Mouse (Mus musculus) lung, postnatal 4 days (tissue): Measurements from ENCODE around the gene Dazap1.
A peak's percentile ranks its signal among the peaks of the same experiment; 100 is the strongest.

Experiments
- DNase-seq, 2 experiments: peaks; one replicate each; pipeline ENCODE4 v3.0.0; 2021

Dazap1 gene

DNA sequence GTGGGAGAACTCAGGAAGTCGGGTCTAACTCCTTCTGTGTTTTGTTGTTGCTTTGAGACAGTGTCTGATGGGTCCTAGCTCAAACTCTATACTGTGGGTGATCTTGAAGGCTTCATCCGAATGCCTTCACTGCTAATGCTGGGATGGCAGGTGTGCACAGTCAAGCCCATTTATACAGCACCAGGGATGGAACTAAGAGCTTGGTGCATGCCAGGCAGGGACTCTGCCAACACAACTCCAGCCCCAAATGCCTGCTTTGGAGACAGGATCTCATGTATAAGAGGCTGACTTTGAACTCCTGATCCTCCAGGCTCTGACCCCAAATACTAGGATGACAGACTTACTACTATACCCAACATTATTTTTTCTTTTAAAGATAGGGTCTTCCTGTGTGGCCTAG lies 11.2 kb upstream of the Dazap1 start:
- DNase-seq, result no peak

DNA sequence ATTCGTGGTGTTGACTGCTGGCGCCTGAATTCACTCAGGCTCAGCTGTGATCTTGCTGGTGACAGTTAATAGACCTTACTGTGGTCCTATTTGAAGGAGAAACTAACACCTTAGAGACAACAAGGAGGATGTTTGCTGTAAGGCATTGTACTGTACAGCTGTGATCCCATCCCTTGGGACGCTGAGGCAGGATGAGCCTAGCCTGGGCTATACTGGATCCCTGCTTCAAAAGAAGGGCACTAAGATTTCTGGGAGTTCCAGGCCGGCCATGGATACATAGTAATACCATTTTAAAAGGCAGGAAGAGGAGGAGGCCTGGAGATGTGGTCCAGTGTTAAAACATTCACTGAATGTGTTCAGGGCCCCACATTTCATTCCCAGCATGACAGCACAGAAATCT lies 10.7 kb upstream of the Dazap1 start:
- DNase-seq, result no peak

DNA sequence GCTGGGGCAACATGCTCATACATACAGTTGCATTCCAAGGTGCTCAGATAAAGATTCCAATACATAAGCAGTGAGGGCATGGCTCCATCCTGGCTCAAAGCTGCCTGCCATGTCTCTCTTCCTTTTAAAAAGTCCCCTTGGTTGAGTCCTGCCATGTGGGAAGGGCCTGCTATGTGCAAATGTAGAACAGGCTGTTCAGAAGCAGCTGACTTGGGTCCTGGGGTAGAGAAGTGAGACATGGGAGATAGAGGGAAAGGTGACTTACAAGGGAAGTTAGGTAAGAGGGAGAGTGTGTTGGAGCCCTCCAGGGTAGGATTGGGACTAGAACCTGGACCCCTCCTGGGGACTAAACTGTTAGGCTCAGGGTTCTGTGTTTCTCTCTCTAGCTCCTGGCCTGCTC lies 9.3 kb upstream of the Dazap1 start:
- DNase-seq, result no peak

DNA sequence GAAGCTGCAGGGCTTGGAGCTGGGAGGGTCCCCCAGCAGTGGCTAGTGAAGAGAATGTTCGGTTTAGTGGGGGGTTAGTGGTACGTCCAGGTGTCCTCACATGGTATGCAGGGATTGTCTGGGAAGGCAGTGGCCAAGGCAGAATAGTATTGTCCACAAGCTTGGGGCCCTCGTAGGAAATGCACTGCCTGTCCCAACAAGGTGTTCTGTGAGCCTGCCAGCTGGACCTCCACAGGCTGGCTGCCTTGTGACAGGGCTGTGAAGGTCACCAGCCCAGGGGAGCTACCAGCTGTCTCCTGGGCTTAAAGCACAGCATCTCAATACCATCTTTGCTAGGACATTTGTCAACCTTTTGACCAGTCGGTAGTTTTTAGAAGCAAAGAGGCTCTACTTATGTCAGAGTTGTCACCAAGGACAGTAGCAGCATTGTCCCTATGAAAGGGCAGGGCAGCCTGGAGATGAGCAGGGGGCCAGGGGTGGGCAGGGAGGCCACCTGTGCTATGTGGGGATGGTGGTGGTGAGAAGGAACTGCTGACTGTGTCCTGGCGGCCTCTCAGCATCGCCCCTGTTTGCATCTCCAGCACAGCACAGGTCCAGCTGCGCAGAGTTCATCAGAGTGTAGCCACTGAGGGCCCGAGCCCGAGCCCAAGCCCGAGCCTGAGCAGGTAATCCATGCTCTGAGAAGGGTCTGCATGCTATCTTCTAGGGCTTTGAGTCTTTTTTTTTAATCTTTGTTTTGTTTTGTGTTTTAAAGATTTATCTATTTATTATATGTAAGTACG lies 8.6 kb upstream of the Dazap1 start:
- no peak for DNase-seq

DNA sequence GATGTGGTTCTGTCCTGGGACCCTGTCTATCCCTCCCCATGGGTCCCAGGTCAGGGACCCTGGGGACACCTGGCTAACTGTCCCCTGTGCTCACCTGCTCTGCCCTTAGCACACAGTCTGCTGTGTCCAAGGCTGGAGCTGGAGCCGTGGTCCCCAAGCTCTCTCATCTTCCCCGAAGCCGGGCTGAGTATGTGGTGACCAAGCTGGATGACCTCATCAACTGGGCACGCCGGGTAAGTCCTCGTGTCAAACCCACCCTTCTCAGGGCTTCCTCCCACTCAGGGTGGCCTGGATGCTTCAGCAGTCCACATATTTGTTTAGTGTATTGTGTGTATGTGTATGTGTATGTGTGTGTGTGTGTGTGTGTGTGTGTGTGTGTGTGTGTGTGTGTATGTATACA lies 7.7 kb upstream of the Dazap1 start:
- DNase-seq, result peak in 1 of 2 experiments; percentile 38

DNA sequence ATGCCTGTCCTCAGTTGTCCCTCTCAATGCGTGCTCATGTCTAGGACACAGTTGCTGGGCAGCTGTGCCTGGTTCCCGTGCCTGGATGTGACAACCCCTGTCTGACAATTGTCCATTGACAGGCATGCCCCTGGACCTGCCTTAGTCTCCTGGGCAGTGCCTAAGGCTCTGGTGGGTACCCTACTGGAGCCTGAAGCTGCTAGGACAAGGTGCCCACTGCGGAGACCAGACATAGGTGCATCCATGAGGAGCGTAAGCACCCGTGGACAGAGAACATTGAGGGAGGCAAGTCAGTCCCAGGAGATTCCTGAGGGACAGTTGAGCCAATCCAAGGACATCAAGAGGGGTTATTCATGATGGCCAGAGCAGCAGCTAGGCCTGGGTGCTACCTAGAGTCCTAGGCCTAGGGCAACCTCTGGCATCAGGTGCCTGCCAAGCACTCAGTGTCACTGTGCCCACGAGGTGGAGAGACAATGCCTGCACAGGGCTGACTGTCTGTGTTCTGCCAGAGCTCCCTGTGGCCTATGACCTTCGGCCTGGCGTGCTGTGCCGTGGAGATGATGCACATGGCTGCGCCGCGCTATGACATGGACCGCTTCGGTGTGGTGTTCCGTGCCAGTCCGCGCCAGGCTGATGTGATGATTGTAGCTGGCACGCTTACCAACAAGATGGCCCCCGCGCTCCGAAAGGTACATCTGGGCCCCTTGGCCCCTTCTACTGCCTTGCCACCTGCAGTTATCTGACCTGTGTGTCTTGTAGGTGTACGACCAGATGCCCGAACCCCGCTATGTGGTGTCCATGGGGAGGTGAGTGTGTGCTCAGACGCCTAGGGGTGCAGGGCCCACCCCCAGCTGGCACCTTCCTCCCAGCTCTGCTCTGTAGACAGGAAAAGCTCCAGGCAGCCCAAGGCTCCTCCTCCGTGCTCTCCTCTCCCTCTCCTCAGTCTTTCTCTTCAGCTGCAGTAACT lies 6.7 kb upstream of the Dazap1 start:
- DNase-seq, result peak in 1 of 2 experiments; percentile 27

DNA sequence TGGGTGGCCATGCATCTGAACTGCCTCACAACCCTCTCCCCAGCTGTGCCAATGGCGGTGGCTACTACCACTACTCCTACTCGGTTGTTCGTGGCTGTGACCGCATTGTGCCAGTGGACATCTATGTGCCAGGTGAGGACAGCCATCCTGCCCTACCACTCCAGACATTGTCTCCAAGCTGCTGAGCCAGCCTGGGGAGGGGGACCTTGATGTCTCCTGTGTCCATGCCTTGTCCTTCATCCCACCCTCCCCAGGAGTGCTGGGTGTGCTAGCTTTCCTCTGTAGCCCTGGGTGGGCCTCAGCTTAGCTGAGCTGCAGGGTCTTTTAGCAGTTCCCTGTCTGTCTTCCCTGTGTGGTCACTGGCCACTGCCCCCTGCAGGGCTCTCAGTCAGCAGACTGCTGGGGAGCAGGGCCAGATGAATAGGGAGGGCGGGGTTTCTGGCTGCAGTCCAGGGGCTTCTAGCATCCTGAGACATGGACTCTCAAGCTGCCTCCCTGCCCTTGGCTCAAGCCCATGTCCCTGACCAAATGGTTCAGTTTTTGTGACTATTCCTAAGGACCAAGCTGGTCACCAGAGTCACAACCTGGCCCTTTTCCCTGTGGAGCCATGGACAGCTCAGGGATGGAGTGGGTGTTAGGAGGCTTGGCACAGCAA lies 5.3 kb upstream of the Dazap1 start:
- DNase-seq, result peak; percentile 30 to 55

DNA sequence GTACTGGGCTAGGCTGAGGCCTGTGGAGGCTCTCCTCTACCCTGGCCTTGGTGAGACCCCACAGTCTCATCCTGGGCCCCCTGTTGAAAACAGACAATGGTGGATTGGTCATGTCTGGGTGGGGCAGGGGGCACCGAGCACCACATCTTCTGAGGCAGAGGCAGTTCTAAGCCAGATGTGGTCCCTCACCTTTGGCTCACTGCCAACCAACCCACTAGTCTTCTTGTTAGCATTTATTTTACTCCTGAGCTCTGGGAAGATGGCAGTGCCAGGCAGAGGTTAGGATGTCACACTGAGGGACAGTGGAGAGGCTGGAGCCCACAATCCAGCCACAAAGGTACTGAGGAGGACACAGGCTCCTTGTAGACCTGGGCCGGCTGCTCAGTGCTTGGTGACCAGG lies 3.4 kb upstream of the Dazap1 start:
- peak in 1 of 2 experiments; percentile 27 for DNase-seq

DNA sequence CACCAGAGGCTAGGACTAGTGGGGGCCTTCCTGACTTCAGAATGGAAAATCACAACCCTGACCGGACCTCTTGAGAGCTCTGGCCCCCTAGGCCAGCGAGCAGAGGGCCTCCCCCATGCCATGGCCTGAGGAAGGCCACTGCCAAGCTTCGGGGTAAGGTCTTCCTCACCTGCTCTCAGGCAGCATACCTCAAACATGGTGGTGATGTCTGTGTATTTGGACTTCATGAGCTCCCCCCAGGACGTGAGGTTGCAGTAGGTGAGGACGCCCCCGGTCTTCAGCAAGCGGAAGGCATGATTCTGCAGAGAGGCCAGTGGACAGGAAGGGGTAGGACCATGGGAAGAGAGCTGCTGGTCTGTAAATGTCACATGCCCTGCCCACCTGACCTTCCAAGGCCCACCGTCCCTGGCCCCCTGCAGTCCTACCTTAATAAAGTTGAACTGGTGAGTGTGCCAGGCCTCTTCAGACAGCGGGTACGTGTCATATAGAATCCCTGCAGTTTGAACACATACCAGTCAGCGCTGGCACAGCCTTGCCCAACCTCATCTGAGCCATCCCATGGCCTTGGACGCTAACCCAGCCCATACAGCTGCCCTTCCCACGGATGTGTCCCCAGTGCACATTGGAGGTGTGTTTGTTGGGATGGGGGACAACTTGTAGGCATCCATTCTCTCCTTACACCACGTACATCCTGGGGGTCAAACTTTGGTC lies 2.4 kb upstream of the Dazap1 start:
- no peak for DNase-seq

DNA sequence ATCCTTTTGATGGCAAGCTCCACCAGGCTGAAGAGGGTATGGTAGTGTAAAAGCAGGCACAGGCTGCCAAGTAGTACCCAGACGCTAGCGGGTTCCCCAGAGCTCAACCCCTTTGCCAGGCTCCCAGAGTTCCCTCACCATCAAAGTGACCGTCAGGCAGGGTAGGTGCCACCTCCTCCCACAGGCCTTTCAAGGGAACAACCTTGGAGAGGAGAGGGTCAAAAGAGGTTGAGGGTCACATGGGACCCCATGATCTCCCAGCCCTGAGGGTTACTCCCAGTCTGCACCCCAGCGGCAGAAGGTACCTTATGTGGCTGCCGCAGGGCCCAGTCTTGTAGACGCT lies 1.9 kb upstream of the Dazap1 start:
- DNase-seq, result no peak

DNA sequence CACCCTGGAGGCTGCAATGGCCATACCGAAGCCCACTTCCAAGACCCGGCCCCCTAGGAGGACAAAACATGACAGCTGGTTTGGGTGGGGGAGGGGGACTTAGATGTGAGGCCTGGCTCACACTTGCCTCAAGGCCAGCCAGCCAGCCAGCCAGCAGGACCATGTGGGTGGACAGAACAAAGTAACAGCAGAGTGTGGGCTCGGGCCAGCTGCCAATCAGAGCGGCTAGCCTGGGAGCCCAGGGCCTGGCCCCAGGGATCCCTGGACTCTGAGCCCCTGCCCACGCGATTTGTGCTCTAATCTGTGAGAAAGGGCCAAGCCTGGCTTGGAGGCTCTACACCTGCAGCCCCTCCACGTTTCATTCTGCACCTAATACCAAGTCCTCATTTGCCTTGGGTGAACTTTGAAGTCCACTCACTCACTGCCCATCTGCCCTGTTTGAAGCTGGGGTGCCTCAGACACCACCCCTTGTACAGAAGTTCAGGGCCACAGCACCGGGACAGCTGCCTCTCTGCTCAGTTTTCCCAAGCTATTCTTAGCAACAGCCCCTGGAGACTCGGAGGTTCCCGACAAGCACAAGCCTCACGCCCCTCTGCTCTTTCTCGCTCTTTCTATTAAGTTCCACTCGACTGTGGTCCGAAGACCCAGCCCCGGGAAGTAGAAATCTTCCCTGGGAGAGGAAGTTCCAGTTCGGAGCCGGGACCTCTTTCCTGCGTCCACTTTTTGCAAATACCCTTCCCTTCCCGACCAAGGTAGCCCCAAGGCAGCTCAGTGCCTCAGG lies 1.2 kb upstream of the Dazap1 start:
- peak; percentile 54 to 72 for DNase-seq

DNA sequence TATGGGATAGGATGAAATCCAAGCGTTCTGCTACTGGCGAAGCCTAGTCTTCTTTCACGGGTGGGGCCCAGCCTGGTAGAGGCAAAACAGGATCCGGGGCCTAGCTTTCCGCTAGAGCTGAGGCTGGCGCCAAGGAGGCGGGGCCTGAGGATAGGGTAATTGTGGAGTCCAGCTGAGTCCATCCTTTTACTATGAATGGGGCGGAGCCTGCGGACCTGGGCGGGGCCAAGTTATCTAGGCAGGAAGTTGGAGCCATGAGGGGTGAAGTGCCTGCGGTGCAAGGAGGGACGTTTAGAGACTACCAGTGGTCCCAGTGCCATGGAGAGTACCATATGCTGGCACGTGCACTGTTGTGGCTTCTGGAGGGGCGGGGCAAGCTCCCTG lies 291 bp downstream of the Dazap1 start:
- peak; percentile 99 for DNase-seq

DNA sequence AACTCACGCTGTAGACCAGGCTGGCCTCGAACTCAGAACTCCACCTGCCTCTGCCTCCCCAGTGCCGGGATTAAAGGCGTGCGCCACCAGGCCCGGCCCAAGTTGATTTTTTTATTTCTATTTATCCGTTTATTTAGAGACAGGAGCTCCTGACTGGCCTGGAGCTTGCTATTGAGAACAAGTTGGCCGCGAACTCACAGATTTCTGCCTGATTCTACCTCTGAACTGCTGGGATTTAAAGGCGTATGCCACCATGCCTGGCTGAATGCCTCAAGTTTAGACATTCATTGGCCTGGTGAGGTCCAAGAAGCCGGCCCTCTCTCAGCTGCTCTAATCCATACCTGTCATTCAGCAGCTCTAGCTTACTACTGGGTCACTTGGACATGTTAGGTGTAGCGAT lies 883 bp downstream of the Dazap1 start:
- DNase-seq, result no peak

DNA sequence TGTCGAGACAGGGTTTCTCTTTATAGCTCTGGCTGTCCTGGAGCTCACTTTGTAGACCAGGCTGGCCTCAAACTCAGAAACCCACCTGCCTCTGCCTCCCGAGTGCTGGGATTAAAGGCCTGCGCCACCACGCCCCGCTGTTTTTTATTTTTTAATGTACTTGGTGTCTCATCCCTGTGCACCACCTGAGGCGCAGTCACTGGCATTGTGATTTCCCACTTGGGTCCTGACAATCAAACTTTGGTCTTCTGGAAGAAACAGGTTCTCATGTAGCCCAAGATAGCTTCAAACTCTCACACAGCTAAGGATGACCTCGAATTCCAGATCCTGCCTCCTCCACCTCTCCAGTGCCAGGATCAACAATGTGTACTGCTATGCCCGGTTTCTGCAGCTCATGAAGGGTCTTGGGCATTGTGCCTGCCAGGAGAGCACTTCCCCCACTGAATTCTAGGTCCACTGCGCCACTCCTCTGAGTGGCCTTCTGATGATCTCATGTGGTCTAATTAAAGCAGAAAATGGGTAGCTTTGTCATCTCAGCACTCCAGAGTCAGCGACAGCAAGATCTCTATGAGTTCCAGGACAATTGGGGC lies 1.6 kb downstream of the Dazap1 start:
- DNase-seq, result no peak

DNA sequence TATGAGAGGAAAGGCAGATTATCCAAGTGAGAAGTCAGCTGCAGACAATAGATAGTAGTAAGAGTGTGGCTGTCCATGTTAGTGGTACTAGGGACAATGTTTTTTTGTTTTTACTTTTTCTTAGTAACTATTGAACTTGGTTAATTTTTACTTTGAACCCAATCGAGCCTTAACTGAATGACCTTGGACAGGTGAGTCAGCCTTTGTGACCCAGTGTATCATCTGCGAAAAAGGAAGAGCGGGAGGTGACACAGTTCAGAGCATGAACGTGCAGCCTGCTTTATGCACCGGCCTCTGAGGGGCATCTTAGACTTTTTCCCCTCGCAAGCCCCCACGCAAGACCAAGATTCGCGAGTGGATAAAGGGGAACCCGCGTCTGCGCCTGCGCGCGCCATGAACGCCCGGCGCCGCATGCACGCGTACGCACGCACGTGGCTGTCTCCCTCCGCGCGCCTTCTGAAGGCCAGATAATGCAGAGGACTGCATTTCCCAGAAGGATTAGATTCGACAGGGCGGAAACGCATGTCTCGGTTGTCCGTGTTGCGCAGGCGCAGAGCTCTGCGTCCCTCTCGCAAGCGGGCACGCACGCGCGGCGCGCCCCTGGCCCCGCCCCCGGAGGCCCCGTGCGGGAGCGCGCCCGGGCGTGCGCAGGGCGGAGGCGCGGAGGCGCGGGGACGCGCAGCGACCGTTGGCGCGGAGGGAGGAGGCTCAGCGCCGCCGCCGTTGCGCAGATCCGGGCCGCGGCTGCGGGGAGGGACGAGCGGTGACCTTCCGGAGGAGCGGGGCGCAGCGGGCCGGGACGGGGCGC lies 3.3 kb downstream of the Dazap1 start:
- peak; percentile 99 to 100 for DNase-seq

DNA sequence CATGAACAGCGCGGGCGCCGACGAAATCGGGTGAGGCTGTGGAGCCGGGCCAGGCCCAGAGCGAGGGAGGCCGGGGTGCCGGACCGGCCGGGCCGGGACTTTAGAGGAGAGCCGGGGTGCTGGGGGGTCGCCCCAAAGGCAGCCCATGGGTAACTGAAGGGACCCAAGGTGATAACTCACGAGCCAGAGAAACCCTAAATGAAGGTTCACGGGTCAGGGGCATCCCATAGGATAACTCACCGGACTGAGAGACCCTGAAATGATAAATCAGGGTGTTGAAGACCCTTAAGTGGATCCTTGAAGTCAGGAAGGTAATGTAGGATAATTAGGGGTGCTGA lies 3.8 kb downstream of the Dazap1 start:
- no peak for DNase-seq

DNA sequence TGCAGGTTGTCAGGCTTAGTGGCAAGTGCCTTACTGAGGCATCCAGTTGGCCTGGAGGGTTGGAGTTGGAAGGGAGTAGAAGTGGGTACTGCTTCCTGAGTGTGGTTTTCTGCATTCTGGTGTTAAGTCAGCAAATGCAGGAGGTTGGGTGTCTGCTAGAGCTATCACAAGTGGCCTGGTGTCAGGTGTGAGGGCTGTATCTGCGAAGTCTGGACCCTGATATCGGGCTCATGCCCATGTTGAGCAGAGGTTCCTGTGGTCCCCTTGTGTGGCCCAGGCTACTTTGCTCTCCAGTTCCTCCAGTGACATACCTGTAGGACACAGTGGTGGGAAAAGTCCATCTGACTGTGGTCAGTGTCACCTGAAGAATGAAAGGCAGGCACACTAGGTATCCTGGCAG lies 8.8 kb downstream of the Dazap1 start:
- DNase-seq, result no peak

DNA sequence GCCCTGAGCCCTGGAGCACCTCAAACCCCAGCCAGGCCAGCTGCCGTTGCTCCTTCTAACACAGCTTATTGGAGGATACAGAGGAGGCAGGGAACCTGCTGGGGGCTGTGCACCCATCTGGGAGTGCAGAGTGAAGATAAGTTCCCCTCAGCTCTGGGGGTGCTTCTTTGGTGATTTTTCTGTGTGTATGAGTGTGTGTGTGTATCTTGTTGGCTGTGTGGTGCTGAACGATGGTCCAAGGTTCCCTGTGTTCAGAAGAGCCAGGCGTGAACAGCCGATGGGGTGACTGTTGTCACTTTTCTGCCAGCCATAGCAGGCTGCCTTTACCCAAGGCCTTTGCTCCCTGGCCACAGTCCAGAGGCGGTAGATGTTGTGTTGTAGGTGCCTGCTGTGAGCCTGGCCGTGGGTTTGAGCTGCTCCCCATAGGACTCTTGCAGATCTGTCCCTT lies 9.5 kb downstream of the Dazap1 start:
- DNase-seq, result no peak

DNA sequence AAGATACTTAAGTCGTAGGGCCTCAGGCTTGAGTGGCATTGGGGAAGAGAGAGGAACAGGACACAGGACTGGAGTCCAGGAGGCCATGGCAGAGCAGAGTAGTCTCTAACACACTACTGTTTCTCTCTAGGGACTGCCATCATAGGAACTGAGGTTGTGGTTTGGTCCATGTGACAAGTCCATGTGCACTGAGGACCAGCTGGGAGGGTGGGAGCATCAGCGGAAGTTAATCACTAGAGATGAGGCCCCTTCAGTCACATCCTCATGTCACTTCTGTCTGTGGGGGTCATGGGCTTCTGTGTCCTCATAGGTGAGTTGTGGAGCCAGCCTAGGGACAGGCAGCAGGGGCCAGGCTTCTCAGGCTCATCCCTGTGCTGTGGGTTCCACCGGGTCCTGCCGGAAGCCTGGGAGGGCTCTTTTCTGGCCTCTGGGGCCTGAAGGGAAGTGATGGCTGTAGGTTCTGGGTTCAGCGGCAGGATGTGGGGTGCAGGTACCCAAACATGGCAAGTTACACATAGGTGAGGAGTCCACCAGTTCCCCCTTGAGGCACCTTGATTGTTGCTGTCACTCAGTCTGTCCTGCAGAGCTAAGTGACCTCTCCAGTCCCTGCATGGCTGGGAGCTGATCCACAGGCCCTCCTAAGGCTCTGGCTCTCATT lies 10.0 kb downstream of the Dazap1 start:
- no peak for DNase-seq

DNA sequence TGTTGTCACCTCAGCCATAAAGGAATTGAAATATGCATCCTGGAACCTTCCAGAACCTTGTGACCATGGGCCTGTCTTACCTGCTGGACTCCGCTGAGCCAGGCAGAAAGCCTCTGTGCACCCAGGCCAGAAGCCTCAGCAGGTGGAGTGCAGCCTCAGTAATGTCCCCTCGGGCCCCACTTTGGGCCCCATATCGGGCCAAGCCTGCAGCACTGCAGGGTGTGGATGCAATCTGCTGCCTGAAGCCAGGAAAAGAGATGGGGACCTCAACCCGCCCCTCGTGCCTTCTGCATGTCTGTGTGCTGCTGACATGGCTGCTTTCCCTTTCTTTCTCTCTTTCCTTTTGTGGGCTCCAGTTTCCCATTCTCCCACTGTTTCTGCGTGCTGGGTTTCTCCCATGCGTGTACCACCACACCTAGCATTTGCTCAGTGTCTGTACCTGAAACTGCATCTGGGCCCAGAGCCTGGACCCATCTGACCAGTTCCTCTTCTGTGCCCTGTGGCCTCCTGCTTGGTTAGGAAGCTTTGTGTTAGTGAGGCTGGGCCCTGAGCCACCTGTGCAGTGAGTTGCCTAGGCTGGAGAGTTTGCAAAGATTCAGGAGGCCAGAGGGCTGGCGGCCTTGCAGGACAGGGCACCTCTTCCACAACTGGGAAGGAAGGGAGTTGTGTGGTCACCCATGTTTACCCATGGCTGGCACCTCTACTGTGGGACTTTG lies 10.7 kb downstream of the Dazap1 start:
- no peak for DNase-seq
